Mouse (Mus musculus) naive thymus-derived CD4-positive, alpha-beta T cell, adult 2 months (primary cell): ENCODE measurements at regions not wholly inside any gene's neighbourhood (a gene's known extent, or its start where the extent isn't known, plus 50 kb on each side); places are given as distances from the start of the nearest gene placed in this dataset.

ENCODE experiments used
- DNase-seq: peaks from one replicate; pipeline ENCODE4 v3.0.0-alpha.2; 2011; ENCODE audit warnings: low read depth

GRCm38 (mm10) chr9:63043304-63043703 lies 55.6 kb upstream of the Pias1 start:
- no peak for DNase-seq

GRCm38 (mm10) chr9:63038031-63038430 lies 50.3 kb upstream of the Pias1 start:
- no peak for DNase-seq
